Mouse (Mus musculus) CD4-positive, CD25-positive, alpha-beta regulatory T cell, adult 2 months (primary cell): ENCODE measurements around the gene Hps5.

ENCODE experiments used
- DNase-seq: peaks from one replicate; pipeline ENCODE4 v3.0.0-alpha.2; 2012; ENCODE audit warnings: low read depth, low spot score

Gene Hps5

GRCm38 (mm10) chr7:46738561-46739460, 57.1 kb downstream of the Hps5 start:
- no peak for DNase-seq

- DNase-seq: no peak
These were observed 60.9 kb downstream of the Hps5 start for GRCm38 (mm10) chr7:46734983-46735382.

GRCm38 (mm10) chr7:46732458-46732857, 63.4 kb downstream of the Hps5 start, which contains the start of gene Saa4:
Saa4 (minus strand) TSS chr7:46732603.
- no peak for DNase-seq

GRCm38 (mm10) chr7:46727584-46727983, 68.3 kb downstream of the Hps5 start:
- no peak for DNase-seq

- DNase-seq: no peak
These were observed 71.5 kb downstream of the Hps5 start for GRCm38 (mm10) chr7:46724396-46724795.

GRCm38 (mm10) chr7:46723849-46724248, 72.0 kb downstream of the Hps5 start:
- DNase-seq: no peak

- no peak for DNase-seq
These were observed 72.5 kb downstream of the Hps5 start for GRCm38 (mm10) chr7:46723354-46723753.

- DNase-seq: no peak
These were observed 75.4 kb downstream of the Hps5 start for GRCm38 (mm10) chr7:46720460-46720859.

- DNase-seq: no peak
These were observed 76.3 kb downstream of the Hps5 start for GRCm38 (mm10) chr7:46719526-46719925.

- DNase-seq: no peak
These were observed 77.1 kb downstream of the Hps5 start for GRCm38 (mm10) chr7:46718591-46719270.

- DNase-seq: no peak
These were observed 79.0 kb downstream of the Hps5 start for GRCm38 (mm10) chr7:46716897-46717296.

GRCm38 (mm10) chr7:46715600-46715999, 80.3 kb downstream of the Hps5 start, which contains the start of gene Saa3:
Saa3 (minus strand) TSS chr7:46715700.
- DNase-seq: no peak

- DNase-seq: peak; percentile 84
These were observed 81.3 kb downstream of the Hps5 start for GRCm38 (mm10) chr7:46714518-46714917.

- no peak for DNase-seq
These were observed 83.6 kb downstream of the Hps5 start for GRCm38 (mm10) chr7:46712250-46712649.
